Mouse (Mus musculus) thymus, adult 2 months (tissue): ENCODE measurements around the gene Zfp512b.

Source experiments
- CTCF ChIP-seq: fragments of 200-500 bp; IDR thresholded peaks from 2 replicates; pipeline ENCODE4 v1.5.1; 2012; ENCODE audit warnings: mild to moderate bottlenecking, control low read depth, low read length, moderate library complexity, borderline replicate concordance; ENCODE audit not compliant: control insufficient read depth, poor library complexity, insufficient read depth; ENCODE audit errors: extremely low read depth
- POLR2A ChIP-seq: fragments of 200-500 bp; IDR thresholded peaks from 2 replicates; pipeline ENCODE4 v1.6.1; 2012; ENCODE audit warnings: mild to moderate bottlenecking, low read length, control low read depth, moderate library complexity; ENCODE audit not compliant: control insufficient read depth, poor library complexity, insufficient read depth; ENCODE audit errors: extremely low read depth

GRCm38 (mm10) chr2:181536410-181536809 is 56.2 kb downstream of the Zfp512b start:
- TF ChIP-seq POLR2A (no peak), CTCF (no peak)
